ENCODE assay signal across 8 mouse cellular contexts in the genomic region with DNA sequence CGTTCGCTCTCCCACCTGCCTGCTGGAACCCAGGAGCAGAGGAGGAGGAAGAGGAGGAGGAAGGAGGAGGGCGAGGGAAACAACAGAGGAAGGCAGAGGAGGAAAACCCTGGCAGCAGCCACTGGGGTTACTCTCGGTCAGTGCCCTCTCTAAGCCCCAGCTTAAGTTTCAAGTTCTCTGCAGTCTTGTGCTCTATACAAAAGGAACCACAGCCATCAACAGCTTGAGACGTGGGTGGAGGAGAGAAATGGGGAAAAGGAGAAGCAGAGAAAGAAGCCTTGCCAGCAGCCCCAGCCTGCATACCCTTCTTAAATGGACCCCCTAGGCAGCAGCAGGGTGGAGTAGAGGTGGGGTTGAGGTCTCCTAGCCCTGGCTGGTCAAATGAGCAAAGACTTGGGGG. TPM values are rescaled to one million over a fixed set of nuclear protein-coding genes. Genes with fewer than 3 reads are reported as not detected.
DNase-seq lines count a peak whose midpoint lies in the region; ATAC-seq and TF ChIP-seq lines count a peak whose summit lies in the region.

No protein-coding gene starts in this region.

- no peak overlapping the region for H3K4me3 ChIP-seq in hindbrain, embryonic 10.5 days
- H3K4me3 ChIP-seq in hindbrain, embryonic 12.5 days, result no peak overlapping the region
- H3K4me3 ChIP-seq in hindbrain, embryonic 14.5 days (replicated peaks; ENCODE audit: low read length), result no peak overlapping the region

- no peak for DNase-seq in hindbrain, embryonic 10.5 days (ENCODE audit: low spot score)
- DNase-seq in CD4-positive, CD25-positive, alpha-beta regulatory T cell, adult 2 months (ENCODE audit: low read depth, low spot score), result peak; percentile 28
- DNase-seq in brain, embryonic 14.5 days (ENCODE audit: low read depth), result peak; percentile 58
- no peak for DNase-seq in hindbrain, embryonic 14.5 days (ENCODE audit: low spot score)
- peak; percentile 54 for DNase-seq in lung, postnatal 10 days
- no peak for DNase-seq in cerebellum, postnatal 4 days (ENCODE audit: low spot score in 2 of 2)
- DNase-seq in cerebellum, adult 11-12 months, result no peak

- TF ChIP-seq CTCF in brain, embryonic 14.5 days (IDR thresholded peaks at IDR 0.05; ENCODE audit: borderline replicate concordance, extremely low read depth, insufficient read depth, insufficient read length), result no peak

- H3K9ac ChIP-seq in hindbrain, embryonic 12.5 days, result no peak overlapping the region
- no peak overlapping the region for H3K9ac ChIP-seq in hindbrain, embryonic 14.5 days

- no peaks in the 10 kb centered on the region for H3K9me3 ChIP-seq in hindbrain, embryonic 10.5 days
- no peaks in the 10 kb centered on the region for H3K9me3 ChIP-seq in hindbrain, embryonic 12.5 days (replicated peaks)
- no peaks in the 10 kb centered on the region for H3K9me3 ChIP-seq in hindbrain, embryonic 14.5 days (ENCODE audit: control insufficient read depth, low read length)

- H3K27me3 ChIP-seq in hindbrain, embryonic 10.5 days (ENCODE audit: insufficient read depth, poor library complexity, severe bottlenecking), result no peaks in the 10 kb centered on the region
- H3K27me3 ChIP-seq in hindbrain, embryonic 12.5 days, result no peaks in the 10 kb centered on the region
- no peaks in the 10 kb centered on the region for H3K27me3 ChIP-seq in hindbrain, embryonic 14.5 days (ENCODE audit: control insufficient read depth, insufficient read depth, low read length)

- H3K4me2 ChIP-seq in hindbrain, embryonic 12.5 days (replicated peaks), result no peak overlapping the region
- H3K4me2 ChIP-seq in hindbrain, embryonic 14.5 days (replicated peaks), result no peak overlapping the region

- no peaks in the 10 kb centered on the region for H3K36me3 ChIP-seq in hindbrain, embryonic 10.5 days
- H3K36me3 ChIP-seq in hindbrain, embryonic 12.5 days, result no peaks in the 10 kb centered on the region
- no peaks in the 10 kb centered on the region for H3K36me3 ChIP-seq in hindbrain, embryonic 14.5 days (replicated peaks; ENCODE audit: control insufficient read depth, insufficient read depth)

- 10% methylated on average over 2 of the region's 5 CpGs for WGBS in hindbrain, embryonic 10.5 days
- WGBS in hindbrain, embryonic 12.5 days, result 21% methylated on average over 3 of the region's 5 CpGs
- WGBS in hindbrain, embryonic 14.5 days, result 13% methylated on average over 3 of the region's 5 CpGs

- H3K4me1 ChIP-seq in hindbrain, embryonic 10.5 days (replicated peaks), result peaks cover 22% of the 10 kb centered on the region
- H3K4me1 ChIP-seq in hindbrain, embryonic 12.5 days, result peaks cover 11% of the 10 kb centered on the region
- no peaks in the 10 kb centered on the region for H3K4me1 ChIP-seq in hindbrain, embryonic 14.5 days (replicated peaks; ENCODE audit: control insufficient read depth, insufficient read depth, low read length)

- no peak for TF ChIP-seq POLR2A in brain, embryonic 14.5 days (IDR thresholded peaks at IDR 0.05; ENCODE audit: borderline replicate concordance, extremely low read depth, insufficient read depth, insufficient read length, poor library complexity, severe bottlenecking)

- peak overlapping the region; percentile 53 for H3K27ac ChIP-seq in hindbrain, embryonic 10.5 days
- no peak overlapping the region for H3K27ac ChIP-seq in hindbrain, embryonic 12.5 days
- no peak overlapping the region for H3K27ac ChIP-seq in hindbrain, embryonic 14.5 days

- no peak for ATAC-seq in hindbrain, embryonic 12.5 days (ENCODE audit: low FRiP score)
- peak; percentile 46; the same call in 1 of the 2 replicates for ATAC-seq in hindbrain, embryonic 14.5 days (ENCODE audit: low FRiP score)

RNA-seq across cellular contexts. Expression of gene Abca1, which starts 43.8 kb away (rescaled TPM):
- polyA plus RNA-seq in hindbrain, embryonic 10.5 days (2016; fragmentation: Nextera tagmentation; extraction: Ambion mirVana), result 2.7 and 3.6 TPM in 2 replicates
- polyA plus RNA-seq in hindbrain, embryonic 12.5 days (2016; fragmentation: Nextera tagmentation; extraction: Ambion mirVana), result 9.3 and 10.4 TPM in 2 replicates
- 9.1 and 15.9 TPM in 2 replicates for polyA plus RNA-seq in brain, embryonic 14.5 days (2012; rRNA removed)
- 17.3 and 18.8 TPM in 2 replicates for polyA plus RNA-seq in hindbrain, embryonic 14.5 days (2014; fragmentation: Nextera tagmentation; extraction: Ambion mirVana)

Comparison
In these comparisons a context has a peak if more than half of its experiments do, and no peak if none do; other contexts are left out.
1. DNase-seq: peak in CD4-positive, CD25-positive, alpha-beta regulatory T cell, adult 2 months (single experiment), brain, embryonic 14.5 days (single experiment) and lung, postnatal 10 days (single experiment); none in hindbrain, embryonic 10.5 days (single experiment), hindbrain, embryonic 14.5 days (single experiment), cerebellum, postnatal 4 days (0 of 2) and cerebellum, adult 11-12 months (single experiment).